Mouse (Mus musculus) bone marrow, adult 2 months (tissue): Measurements from ENCODE around the gene Olfr1380.

ENCODE experiments used
- CTCF ChIP-seq: fragments of 200-500 bp; IDR thresholded peaks from 2 replicates; pipeline ENCODE4 v1.5.1; 2011; ENCODE audit warnings: low read length, control low read depth; ENCODE audit not compliant: control insufficient read depth, insufficient read depth
- POLR2A ChIP-seq: fragments of 200-500 bp; IDR thresholded peaks from 2 replicates; pipeline ENCODE4 v1.6.1; 2011; ENCODE audit warnings: low read depth, mild to moderate bottlenecking, control low read depth, low read length, borderline replicate concordance; ENCODE audit not compliant: control insufficient read depth

DNA sequence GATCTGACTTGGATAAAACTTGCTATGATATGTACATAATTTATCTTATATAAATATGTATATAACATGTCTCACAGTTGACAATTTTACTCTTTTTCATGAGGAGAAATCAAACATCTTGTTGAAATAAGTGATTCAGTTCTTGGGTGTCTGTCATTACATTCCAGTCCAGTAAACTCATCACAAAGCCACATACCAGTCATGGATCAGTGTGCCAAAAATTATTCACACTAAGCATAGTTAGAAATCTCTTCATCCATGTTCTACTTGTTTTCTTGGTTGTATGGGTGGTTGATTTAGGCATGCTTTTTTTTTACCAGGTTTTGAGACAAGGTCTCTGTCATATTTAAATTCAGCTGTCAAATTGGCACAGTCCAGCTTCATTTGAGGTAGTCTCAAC, 23.9 kb upstream of the Olfr1380 start:
- TF ChIP-seq POLR2A (no peak), CTCF (no peak)
